Mouse (Mus musculus) adrenal gland, adult 2 months (tissue): ENCODE measurements around the gene Psma3. TPM values are rescaled to one million over a fixed set of nuclear protein-coding genes. Genes with fewer than 3 reads are reported as not detected.
A peak's percentile ranks its signal among the peaks of the same experiment; 100 is the strongest.

Experiments used
- DNase-seq: peaks from one replicate; pipeline ENCODE4 v3.0.0; 2021
- long read RNA-seq: library from polyadenylated mRNA; stranded (forward); transcript quantifications from one replicate; pipeline ENCODE4 v2.0.0, GENCODE M21; 2021
- polyA plus RNA-seq: library from polyadenylated mRNA; depleted of rRNA; stranded (reverse); fragments of >200 nt; gene quantifications from 2 replicates; pipeline ENCODE4 v1.2.3, GENCODE M21; 2012; rRNA removed
- total RNA-seq, 2 experiments: library from RNA; stranded (reverse); gene quantifications; 2 replicates each; pipeline ENCODE4 v1.2.3; 2021

Psma3 gene
- total RNA-seq (100 to 1,000 TPM; 369 to 448 TPM), polyA plus RNA-seq (6.2 and 6.8 TPM in 2 replicates)
- long read RNA-seq, transcript Psma3-202 (11 exons, 2,846 nt), result major isoform, 184 of 210 reads
- long read RNA-seq, transcript Psma3-201 (11 exons, 875 nt), result minor isoform, 7 of 210 reads
- long read RNA-seq, partial matches to known transcripts, result 4 of 210 reads
- long read RNA-seq, other reads (novel, unspliced or antisense), result 9 of 210 reads

DNA sequence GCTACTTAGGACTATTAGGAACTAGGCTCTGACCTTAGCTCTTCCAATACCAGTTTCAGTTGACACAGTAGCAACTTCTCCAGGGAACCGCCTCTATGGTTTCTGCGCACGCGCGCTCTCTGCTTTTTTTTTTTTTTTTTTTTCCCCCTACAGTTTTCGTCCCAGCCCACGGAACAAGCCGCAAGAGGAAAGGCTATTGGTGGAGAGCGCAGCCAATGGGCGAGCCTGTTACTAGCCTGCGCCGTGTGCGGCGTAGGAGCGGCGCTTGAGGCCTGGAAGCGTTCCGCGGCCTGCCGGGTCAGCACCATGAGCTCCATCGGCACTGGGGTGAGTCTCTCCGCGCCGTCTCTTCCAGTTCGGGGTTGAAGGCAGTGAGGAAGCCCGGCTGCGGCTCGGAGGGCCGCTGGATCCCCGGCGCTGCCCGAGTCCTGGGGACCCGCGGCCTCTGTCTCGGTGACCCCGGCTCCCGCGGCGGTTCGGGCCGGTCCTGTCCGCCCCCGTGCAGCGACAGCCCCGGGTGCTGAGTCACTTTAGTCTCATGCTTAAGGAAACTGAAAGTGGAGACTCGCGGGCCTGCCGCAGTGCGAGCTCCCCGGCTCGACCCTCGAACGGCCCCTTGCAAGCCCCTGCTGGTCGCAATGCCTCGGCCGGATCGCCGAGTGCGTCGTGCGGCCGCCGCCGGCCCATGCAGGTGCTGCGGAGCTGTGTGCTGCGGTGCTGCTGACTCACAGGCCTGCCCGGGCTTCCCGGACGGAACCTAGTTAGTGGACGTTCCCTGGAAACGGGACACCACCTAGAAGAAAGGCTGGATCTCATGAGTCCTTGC is at the start of gene Psma3:
Psma3 (plus strand) TSS at position 181 of the 826 bp plus-strand sequence.
- DNase-seq, result peak; percentile 95

DNA sequence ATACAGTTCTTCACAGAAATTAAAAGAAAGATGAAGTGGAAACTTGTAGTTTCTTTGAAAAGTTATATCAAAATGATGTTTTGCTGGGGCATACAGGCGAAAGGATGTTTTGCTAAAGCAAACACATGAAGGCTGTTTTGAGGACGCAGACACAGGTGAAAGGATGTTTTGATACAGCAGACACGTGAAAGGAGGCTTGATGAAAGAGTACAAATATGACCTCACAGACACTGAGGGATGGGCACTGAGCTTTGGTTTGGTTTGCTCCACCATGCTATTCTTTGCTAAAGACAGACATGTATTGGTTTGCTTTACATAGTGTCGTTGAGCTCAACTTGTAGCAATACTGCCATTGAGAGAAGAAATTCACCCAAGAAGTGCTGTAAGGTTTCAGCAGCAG is 44.6 kb upstream of the Psma3 start:
- DNase-seq, result no peak

DNA sequence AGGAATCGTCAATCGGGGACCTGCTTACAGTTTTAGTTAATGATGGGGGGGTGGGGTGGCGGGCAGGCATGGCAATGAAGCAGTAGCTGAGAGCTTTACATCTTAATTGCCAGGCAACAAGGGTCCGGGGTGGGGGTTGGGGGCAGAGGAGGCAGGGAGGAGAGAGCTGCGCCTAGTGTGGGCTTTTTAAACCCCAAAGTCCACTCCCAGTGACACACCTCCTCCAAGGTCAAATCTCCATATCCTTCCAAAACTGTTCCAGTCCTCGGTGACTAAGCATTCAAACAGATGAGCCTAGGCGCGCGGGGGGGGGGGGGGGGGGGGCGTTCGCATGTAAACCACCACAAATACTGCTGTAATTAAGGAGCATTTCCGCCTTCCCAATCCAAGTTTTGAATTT is 37.3 kb upstream of the Psma3 start:
- DNase-seq, result peak; percentile 33

DNA sequence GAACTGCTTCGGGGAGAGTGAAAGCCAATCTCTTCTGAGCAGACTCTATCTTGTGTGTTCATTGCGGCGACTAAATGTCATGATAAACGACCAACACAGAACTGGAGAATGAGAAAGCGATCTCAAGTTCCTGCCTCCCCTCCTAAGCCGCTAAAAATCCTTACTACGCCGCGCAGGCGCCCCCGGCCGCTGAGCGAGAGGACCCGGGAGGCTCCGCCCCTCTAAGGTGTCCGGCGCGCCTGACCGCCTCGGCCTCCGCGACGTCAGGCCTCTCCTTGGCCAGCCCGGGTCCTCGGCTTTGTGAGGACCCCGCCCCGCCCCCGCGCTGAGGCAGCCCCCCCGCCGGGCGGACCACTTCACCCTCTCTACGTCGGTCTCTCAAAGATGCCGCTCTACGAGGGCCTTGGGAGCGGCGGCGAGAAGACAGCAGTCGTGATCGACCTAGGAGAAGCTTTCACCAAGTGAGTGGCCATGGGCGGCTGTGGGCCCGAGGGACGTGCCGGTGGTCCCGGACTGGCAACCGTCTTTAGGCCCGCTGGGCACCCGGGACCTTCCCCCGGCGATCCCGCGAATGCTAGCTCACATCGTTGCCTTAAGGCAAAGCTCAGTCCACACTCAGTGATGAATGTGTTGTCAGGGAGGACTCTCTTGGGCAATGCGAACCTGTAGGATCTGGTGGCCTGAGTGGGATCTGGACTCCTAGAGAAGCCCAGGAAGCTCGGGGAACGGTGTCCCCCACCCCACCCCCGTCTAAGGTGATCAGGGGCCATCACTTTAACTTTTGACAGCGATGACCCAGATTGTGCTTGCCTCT is 36.6 kb upstream of the Psma3 start, which contains the start of gene Actr10:
Actr10 (plus strand) TSS at position 287 of the 814 bp plus-strand sequence.
- peak; percentile 95 for DNase-seq

DNA sequence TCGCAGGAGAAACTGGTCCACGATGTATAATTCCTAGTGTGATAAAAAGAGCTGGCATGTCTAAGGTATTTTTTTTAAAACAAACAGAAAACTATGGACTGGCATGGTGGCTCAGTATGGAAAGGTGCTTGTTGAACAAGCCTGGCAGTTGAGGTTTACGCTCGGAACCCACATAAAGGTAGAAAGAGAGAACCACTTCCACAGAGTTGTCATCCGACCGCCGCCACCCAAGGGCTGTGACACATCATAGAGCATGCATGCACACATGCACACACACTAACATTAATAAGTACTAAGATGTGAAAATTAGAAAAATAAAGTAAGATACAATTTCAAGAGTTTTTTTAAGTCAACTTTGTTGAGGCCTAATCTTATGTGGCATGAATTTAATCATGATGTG is 33.6 kb upstream of the Psma3 start:
- no peak for DNase-seq

DNA sequence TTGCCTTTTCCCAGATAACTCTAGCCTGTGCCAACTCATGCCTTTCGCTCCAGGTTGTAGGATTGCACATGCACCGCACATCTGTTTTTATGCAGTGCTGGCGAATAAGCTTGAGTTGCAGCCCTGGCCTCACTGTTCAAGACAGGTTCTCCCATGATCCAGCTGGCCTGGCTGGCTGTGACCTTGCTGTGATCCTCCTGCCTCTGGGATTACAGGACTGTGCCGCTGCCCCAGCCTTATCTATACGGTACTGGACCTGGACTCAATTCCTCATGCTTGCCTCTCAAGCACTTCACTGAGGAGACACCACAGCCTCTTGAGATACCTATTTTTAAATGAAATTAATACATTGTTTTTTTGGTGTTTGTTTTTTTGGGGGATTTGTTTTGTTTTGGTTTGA is 30.2 kb upstream of the Psma3 start:
- DNase-seq, result no peak

DNA sequence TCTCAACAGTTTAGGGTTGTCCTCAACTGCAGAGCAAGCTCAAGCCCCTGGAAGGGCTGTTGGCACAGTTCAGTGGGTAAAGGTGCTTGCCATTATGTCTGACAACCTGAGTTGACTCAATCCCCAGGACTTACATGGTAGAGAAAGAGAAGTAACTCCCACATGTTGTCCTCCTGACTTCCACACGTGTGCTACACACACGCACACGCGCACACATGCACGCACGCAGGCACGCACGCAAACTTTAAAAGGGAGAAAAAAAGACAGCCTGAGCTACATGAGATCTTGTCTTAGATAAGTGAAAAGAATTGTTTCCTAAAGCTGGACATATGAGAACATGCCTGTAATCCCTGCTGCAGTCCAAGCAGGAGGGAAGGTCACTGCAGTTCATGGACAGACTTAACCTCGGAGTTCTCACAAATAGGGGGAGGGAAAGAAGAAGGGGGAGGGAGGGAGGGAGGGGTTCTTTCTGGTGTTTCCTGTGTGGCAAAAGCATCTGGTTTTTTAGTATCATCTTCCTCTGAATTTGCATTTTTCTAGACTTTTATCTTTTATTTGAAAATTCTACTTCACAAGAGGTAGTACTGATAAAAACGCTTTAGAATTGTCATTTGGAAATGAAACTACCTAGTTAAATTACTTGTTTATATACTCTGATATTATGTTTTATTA is 27.7 kb upstream of the Psma3 start:
- DNase-seq, result no peak

DNA sequence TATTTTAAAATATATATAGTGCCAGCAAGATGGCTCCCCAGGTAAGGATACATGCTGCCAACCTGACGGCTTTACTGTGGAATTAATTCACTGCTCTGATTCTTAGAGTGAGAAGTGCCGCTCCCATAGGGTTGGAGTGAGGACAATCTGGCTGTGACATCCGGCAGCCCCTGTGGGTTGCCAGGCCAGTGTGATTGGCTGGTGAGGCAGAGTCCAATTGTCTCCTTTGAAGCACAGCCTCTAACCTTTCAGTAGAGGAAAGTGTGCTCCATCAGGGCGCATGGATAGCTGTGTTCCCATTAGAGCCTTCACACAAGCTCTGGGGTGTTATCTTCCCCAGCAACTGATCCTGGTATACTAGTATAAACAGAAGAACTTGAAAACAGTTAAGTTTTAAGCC is 15.8 kb upstream of the Psma3 start:
- DNase-seq, result no peak

DNA sequence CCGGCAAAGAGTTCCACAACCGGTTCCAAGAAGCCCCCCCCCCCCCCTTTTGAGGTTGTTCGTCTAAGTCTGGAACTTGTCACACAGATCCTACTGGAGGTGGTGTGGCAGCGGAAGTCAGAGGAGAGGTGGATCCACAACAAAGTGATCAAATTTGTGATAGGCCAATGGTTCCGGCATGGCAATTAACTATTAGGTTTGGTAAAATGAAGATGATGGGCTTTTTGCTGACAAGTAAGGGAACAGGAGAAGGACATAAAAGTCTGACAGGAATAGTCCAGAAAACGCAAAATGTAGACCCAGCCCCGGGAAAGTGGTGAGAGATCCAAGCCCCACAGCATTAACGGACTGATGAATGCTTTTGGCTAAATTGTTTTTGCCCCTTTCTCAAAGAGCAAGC is 6.8 kb upstream of the Psma3 start:
- DNase-seq, result peak; percentile 12

DNA sequence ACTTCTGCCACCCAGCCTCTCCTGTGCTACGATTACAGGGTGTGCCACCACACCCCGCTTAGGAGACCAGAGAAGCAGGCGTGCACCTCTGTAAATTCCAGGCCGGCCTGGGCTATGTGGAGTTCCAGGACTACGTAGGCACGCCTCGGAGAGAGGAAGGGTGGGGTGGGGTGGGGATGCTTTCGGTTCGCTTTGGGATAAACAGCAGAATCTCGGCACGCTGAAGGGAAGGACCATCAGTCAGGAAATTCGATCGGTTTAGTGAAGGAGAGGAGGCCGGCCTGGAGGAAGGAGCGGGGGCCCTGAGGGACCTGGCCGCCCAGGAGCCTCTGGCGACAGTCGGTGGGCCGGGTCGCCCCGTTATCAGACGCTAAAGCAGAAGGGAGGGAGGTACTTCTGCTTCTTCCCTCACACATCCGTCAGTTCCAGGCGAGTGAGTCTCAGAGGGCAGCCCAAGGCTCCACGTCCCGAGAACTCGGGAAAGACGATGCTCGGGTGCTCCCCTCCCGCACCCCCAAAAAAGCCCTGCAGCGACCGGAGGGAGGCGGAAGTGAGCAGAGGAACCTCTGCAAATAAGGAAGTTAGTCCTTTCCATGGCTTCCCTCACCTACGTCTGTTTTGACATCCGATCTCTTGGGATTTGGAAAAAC is 6.2 kb upstream of the Psma3 start:
- DNase-seq, result peak; percentile 89

DNA sequence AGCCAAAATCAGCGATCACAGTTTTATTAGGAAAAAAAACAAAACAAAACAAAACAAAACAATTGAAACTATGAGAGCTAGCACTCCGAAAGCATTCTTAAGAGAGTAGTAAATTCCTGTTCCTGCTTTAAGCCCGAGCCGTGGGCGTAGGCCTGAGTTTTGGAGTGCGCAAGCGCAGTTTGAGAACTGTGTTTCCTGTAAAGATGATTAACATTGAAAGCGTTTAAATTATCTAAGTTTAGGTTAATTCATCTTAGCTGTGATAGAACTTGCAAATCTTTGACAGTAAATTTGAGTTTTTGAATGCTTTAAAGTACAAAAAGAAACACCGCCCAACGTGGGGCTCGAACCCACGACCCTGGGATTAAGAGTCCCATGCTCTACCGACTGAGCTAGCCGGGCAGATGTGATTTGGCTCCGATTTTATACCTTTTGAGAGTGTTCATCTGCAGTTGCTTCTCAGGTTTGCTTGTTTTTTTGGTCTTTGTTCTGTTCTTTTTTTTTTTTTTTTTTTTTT is 5.6 kb upstream of the Psma3 start:
- DNase-seq, result peak; percentile 91

DNA sequence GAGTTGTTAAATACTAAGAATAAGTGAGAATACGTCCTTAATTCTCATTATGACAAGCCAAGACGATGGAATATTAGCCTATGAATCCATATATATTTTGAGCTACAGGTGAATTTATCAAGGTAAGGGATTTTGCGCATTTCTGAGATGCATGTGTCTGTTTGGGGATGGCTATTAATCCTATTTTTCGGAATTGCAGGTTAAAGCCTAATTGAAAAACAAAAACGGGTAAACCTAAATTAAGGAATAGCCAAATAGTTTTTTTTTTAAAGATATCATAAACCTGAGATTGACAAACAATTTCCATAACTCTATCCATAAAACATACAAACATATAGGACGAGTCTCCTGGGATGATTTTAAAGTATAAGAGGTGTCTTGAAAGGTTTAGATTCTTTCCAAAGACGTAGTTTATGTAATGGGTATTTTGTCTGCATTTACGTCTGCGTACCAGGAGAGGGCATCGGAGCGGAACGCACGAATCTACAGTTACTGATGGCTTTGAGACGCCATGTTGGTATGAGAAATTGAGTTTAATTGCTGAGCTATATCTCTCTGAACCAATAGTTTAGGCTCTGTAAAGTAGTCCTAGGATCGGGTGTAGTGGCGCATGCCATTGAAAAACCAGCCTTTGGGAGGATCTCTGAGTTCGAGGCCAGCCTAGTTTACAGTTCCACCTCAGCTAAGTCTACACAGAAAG is 4.8 kb upstream of the Psma3 start:
- DNase-seq, result peak; percentile 55

DNA sequence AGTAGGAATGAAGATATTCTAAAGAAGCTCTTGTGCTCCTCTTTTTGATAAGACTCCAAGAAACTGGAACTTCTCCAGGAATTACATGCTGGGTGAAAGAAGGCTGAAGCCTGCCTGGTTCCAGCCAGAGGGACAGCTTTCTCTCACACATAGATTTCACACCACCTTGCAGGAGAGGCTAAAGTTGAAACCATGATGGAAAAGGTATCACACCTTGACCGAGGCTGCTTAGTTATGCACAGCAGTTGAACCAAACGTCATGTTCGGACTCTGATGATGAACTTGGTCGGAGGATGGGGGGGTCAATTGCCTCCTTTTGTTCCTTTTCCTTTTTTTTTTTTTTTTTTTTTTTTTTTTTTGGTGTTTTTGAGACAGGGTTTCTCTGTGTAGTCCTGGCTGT is 590 bp upstream of the Psma3 start:
- no peak for DNase-seq

DNA sequence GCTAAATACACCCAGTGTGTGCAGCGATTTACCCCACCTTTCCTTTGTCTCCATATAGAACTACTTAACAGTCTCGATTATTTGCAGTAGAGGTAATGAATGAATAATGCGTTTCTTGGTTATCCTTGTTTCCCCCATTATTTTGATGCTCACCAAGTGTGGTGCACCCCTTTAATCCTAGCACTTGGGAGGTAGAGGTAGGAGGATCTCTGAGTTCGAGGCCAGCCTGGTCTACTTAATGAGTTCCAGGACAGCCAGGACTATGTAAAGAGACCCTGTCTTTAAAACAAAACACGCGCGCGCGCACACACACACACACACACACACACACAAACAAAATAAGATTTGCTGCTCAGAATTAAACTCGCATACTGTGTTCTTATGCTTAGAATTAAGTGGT is 985 bp downstream of the Psma3 start:
- peak; percentile 6 for DNase-seq

DNA sequence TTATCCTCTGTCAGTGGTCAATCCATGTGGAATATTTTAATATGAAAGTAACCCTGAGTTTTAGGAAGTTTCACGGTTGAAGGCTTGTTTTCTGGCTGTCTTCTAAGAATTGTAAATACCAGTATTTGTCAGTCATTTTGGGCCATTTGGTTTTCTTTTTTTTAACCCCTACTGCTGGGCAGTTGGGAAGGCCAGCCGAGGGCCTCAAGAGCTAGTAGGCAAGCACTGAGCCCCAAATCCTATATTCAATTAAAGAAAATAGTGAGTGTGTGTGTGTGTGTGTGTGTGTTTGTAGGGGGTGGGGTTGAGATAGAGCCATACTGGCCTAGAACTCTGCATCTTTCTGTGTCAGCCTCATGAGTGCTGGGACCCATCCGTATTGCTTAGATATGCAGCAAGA is 1.5 kb downstream of the Psma3 start:
- DNase-seq, result no peak

DNA sequence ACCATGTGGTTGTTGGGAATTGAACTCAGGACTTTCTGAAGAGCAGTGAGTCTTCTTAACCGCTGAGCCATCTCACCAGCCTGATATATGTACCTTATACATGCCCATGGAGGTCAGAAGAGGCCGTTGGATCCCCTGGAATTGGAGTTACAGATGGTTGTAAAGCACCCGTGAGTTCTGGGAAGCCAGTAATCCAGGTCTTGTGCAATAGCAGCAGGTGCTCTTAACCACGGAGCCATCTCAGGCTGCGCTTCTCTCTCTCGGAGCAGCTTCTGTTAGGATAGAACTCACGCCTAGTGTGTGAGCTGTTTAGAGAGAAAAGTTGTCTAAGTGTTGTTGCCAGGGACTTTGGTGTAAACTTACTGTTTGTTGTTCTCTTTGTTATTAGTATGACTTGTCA is 3.9 kb downstream of the Psma3 start:
- no peak for DNase-seq

DNA sequence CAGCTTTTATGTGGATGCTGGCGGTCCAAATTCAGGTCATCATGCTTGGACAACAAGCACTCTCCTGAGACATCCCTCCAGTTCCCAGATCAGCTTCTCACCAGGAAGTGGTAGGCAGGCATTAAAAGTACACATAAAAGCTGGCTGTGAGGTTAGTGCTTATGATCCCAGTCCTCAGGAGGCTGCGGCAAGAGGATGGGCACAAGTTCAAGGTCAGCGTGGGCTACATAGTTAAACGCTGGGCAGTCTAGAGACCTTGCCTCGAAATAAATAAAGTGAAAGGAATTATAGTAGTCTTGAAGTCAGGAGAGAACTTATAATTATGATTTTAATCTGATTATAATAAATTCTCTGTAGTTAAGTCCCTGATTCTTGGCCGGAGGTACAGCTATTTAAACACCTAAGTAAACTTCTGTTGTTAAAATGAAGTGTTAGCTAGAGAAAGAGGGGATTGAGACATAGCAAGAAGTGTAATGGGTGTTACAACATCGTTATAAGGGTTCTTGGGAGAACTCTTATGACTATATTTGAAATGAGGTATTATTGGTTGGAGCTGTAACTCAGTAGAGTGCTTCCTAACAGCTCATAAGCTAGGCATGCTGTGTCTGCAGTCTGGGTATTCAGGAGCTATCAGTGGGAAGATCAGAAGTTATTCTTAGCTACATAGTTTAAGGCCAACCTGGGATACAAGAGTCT is 10.6 kb downstream of the Psma3 start:
- DNase-seq, result no peak

DNA sequence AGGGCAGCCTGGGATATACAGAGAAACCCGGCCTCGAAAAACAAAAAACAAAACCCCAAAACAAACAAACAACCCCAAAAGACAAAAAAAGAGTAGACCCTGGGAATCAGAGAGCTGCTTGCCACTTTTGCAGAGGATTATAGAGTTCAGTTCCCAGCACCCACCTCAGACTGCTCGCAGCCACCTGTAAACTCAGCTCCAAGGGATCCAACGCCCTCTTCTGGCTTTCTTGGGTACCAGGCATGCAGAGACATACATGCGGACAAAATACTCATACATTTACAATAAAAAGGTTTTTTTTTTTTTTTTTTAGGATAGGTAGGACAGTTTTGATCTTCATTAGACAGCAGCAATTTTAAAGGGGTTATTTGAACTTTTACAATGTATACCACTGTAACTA is 22.8 kb downstream of the Psma3 start:
- DNase-seq, result no peak

DNA sequence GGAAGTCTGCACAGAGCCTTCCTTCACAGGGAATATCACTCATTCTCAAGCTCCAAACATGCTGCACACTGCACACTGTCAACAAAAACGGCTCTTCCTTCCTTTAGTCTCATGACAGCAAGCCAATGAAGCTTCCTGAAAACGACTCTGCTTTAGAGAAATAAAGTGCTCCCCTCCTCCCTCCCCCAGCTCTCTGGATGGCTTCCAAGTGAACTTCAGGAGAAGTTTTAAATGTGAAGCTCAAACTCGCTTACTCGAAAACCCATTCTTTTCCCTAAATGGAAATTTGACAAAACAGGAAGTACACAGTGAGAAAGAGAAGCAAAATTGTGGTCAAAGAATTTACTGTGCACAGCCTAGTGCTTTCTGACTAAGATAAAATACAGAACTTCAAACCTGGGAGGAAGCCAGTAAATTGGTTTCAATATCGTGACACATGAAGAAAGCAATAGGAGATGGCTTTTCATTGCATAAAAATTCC is 25.0 kb downstream of the Psma3 start:
- DNase-seq, result peak; percentile 70

DNA sequence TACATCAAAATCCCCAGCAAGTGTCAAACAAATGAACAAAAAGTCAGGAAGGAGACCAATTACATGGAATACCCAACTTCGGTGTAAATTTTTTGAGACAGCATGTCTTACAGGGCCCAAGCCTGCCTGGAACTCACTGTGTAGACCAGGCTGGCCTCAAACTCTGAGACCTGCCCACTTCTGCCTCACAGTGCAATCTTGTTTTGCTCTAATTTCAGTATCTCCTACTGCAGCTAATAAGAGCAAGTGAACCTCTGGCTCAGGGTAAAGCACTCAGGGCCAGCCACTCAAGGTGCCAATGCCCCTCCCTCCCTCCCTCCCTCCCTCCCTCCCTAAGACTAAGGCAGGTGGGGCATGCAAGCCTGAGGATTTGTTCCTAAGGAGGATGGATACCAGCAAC is 25.9 kb downstream of the Psma3 start:
- DNase-seq, result no peak
